Mouse (Mus musculus): ENCODE data around the gene Tmem274.

- TF ChIP-seq CTCF (IDR thresholded peaks at IDR 0.05; ENCODE audit: low read depth, low read length) (no peak), EP300 (IDR thresholded peaks at IDR 0.05; ENCODE audit: insufficient read depth, low read depth, low read length) (no peak)
These were observed 2.1 kb upstream of the Tmem274 start for GRCm38 (mm10) chr4:149475096-149475495.
